Mouse (Mus musculus) E14TG2a.4 (cell line): ENCODE measurements around the gene Grm5.

ENCODE experiments used
- CTCF ChIP-seq: conservative IDR thresholded peaks from 2 replicates; pipeline ENCODE4 v1.5.1; 2014; ENCODE audit warnings: low read length
- POU5F1 ChIP-seq: IDR thresholded peaks from 2 replicates; pipeline ENCODE4 v1.6.1; 2014; ENCODE audit warnings: low read length, borderline replicate concordance

DNA sequence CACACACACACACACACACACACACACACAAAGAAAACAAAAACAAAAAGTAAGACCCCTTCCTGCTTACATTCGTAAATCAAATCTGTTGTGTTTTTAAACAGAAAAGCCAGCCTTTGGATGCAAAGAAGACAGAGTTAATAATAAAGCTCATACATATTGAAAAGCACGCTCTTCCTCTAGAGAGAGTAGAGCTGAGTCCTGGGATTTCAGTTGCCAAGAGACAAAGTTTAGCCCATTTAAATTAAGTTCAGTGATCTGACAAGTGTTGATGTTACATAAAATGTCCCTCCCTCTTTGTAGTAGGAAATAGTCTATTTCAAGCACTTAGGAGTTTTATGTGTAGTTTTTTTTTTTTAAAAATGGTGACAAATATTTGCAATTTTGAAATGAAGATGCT, 178.0 kb downstream of the Grm5 start:
- no peak for TF ChIP-seq CTCF
- no peak for TF ChIP-seq POU5F1
